17 mouse cellular contexts compared by ENCODE assay signal in the genomic region with DNA sequence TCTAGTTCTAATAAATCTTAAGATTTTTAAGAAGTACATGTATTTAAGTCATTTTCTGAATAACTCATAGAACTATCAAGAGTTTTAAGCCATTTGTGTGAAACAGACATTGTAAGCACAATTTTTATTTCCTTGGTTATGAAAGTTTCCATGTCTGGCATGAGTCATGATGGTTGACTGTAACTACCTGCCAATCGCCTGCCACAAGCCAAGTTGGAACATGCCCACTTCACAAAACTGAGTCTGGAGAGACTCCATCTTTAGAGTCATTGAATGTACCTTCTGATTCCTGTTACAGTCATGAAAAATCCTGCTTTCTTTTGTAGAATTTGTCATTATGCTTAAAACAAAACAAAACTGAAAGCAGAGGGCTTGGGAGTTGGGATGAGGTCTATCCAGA.
"Had no signal": no experiment of that assay in that cellular context is flagged by ENCODE, and none has a peak within 500 bp of the region (broad histone marks: within the 10 kb centered on the region; RNA-seq: fewer than 3 reads in every experiment).

No protein-coding gene starts in this region.

- H3K9ac ChIP-seq: liver, embryonic 15.5 days; liver, postnatal 0 days; lung, embryonic 15.5 days; midbrain, embryonic 12.5 days; midbrain, embryonic 15.5 days; neural tube, embryonic 12.5 days; stomach, embryonic 15.5 days had no signal

- H3K4me3 ChIP-seq: liver, embryonic 15.5 days; lung, embryonic 15.5 days; megakaryocyte, embryonic 14.5 days; midbrain, embryonic 12.5 days; midbrain, embryonic 15.5 days; neural tube, embryonic 12.5 days; stomach, embryonic 15.5 days had no signal

- ATAC-seq: liver, postnatal 0 days; lung, postnatal 0 days; midbrain, embryonic 15.5 days had no signal

- H3K4me1 ChIP-seq: liver, embryonic 15.5 days; lung, embryonic 15.5 days; midbrain, embryonic 12.5 days; midbrain, embryonic 15.5 days; neural tube, embryonic 12.5 days; stomach, embryonic 15.5 days had no signal

- H3K27ac ChIP-seq: liver, embryonic 15.5 days; lung, embryonic 15.5 days; macrophage; midbrain, embryonic 12.5 days; midbrain, embryonic 15.5 days; neural tube, embryonic 12.5 days; stomach, embryonic 15.5 days; stomach, postnatal 0 days had no signal

- DNase-seq: liver, postnatal 0 days; lung, adult 2 months; lung, postnatal 14 days; lung, postnatal 36 days; right cerebral cortex, postnatal 14 days; thymus, postnatal 25 days; thymus, postnatal 4 days had no signal

- H3K27me3 ChIP-seq: liver, embryonic 15.5 days; lung, embryonic 15.5 days; megakaryocyte, embryonic 14.5 days; midbrain, embryonic 12.5 days; midbrain, embryonic 15.5 days; neural tube, embryonic 12.5 days; stomach, embryonic 15.5 days had no signal

- H3K4me2 ChIP-seq: liver, embryonic 15.5 days; lung, embryonic 15.5 days; midbrain, embryonic 12.5 days; midbrain, embryonic 15.5 days; neural tube, embryonic 12.5 days; stomach, embryonic 15.5 days had no signal

- H3K9me3 ChIP-seq: liver, embryonic 15.5 days; lung, embryonic 15.5 days; megakaryocyte, embryonic 14.5 days; midbrain, embryonic 12.5 days; midbrain, embryonic 15.5 days; neural tube, embryonic 12.5 days; stomach, embryonic 15.5 days had no signal
